Mouse (Mus musculus): ENCODE measurements around the gene Hip1.

- no peak for TF ChIP-seq CTCF (IDR thresholded peaks at IDR 0.05; ENCODE audit: control insufficient read depth, insufficient read depth, low read length)
- TF ChIP-seq POLR2A (IDR thresholded peaks at IDR 0.05; ENCODE audit: borderline replicate concordance, control insufficient read depth, low read depth, low read length): no peak
Observed at GRCm38 (mm10) chr5:135465833-135466291, 79.1 kb downstream of the Hip1 start.
